Mouse (Mus musculus): ENCODE results near the gene Lmna.

Lmna gene

GRCm38 (mm10) chr3:88447676-88448183 lies 62.0 kb downstream of the Lmna start:
- no peak for DNase-seq (ENCODE audit: low read depth)

DNA sequence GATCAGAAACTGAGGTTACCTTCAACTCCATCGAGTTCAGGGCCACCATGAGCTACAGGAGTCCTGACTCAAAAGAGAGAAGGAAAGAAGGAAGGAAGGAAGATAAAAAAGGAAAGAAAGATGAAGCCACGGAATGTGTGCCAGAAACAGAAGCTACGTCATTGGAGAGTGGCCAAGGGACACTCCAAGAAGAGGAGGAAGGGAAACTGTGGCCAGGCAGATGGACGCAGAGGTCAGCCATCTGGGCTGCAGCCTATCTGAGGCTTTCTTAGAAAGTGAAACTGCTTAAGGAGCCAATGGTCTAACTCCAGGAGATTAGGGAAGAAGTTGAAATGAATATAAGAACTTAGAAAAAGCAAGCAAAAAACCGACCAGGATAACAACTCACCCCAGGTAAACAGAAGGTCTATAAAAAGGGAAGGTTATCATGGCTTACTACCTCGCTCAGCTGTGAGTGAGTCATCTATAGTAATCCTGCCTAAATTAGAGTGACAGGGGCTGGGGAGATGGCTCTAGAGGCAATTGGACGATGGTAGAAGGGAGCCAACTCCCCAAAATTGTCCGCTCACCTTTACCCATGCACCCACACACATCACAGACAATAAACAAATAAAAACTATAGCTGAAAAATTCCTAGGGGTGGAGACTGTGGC lies 63.2 kb downstream of the Lmna start:
- no peak for DNase-seq (ENCODE audit: low read depth)

GRCm38 (mm10) chr3:88442888-88443287 lies 66.9 kb downstream of the Lmna start:
- DNase-seq (ENCODE audit: low read depth): no peak

DNA sequence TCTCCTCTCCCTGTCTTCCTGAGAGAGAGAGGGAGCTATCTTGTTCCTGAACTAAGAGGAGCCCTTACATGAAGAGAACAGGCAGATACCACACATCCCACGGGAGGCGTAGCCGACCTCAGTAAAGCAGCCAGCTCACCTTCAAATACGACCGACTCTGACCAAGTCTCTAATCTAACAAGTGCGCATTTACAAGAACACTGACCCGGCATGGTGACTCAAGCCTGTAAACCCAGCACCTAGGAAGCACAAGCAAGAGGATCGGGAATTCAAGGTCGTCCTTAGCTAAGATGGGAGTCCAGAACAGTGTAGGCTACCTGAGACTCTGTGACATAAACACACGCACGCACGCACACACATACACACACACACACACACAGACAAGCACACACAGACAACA lies 67.3 kb downstream of the Lmna start:
- DNase-seq (ENCODE audit: low read depth): no peak

DNA sequence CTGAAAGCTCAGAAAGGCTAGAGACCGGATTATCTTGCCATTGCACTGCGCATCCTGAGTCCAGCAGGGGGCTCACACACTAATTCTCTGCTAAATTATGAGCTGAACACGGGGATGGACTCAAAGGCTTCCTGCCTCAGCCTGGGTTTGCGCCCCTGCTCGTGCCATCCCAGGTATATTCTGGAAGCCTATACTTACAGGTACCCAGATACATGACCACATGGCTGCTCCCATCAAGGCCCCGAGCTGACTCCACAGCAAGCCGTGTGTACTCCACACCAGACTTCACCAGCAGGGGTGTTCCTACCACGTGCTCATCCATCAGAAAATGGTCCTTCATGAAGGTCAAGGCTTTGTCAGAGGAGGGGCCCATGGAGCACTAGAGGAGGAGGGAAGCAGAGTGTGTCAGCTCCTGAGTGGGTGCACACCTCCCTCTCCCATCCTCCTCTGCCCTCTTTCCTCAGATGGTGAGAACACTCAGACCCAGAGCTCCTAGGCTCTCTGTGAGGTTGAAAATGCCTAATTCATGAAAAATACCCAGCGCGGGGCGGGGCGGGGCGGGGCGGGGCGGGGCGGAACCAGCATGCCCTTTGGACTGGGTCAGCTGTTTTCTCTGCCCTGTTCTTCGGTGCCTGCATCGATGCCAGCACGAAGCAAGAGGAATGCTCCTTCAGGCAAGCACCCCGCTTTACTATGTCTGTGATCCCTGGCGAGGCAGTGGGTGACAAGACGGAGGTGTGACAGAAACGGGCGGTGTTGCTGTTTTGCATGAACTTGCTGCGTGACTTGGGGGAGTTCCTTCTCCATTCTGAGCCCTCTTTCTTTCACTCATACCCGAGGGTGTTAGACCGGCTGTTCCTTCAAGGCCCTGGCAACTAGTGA lies 69.0 kb downstream of the Lmna start:
- no peak for DNase-seq (ENCODE audit: low read depth)

DNA sequence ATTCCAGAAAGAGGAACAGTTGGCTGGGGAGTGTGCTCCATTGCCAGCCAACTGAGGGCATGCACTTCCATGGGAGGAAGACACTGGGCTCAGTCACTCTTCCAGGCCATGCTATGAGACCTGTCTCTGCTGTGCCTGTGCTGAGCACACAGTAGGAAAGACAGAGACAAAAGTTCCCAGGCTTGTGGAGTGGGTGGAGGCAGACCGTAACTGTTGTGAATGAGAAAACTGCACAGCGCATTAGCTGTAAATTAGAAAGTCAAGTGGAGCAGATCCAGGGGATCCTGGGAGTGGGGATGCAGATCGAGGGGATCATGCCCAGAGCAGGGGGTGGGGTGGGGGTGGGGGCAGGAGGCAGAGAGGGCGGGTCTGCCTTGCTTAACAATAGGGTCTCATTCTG lies 70.2 kb downstream of the Lmna start:
- DNase-seq (ENCODE audit: low read depth): no peak

- DNase-seq (ENCODE audit: low read depth): no peak
Measured at GRCm38 (mm10) chr3:88437454-88437853, 72.3 kb downstream of the Lmna start.

GRCm38 (mm10) chr3:88436395-88437201 lies 73.2 kb downstream of the Lmna start:
- DNase-seq (ENCODE audit: low read depth): peak; percentile 37

DNA sequence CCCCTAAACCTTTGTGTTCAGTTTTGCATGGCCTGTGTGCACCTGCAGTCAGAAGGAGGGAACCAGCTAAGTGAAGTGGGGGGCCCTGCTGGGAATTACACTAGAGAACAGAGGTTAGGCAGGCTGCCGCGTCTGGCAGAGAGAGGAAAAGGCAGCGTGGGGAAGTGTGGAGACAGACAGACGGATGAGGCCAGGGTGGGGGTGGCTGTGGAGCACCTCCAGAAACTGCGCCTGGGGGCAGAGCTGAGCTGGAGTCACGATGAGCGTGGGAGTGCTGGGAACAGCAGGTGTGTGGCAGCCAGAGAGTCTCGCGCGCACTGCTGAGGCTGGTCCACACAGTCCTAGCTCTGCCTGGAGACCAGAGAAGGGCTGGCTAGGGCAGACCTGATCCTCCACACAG lies 74.2 kb downstream of the Lmna start:
- no peak for DNase-seq (ENCODE audit: low read depth)
